Mouse (Mus musculus): Measurements from ENCODE around the gene Krt32. TPM values are rescaled to one million over a fixed set of nuclear protein-coding genes. Genes with fewer than 3 reads are reported as not detected.

Krt32 gene
- polyA plus RNA-seq, 1 experiment from 2014 or later: not detected

DNA sequence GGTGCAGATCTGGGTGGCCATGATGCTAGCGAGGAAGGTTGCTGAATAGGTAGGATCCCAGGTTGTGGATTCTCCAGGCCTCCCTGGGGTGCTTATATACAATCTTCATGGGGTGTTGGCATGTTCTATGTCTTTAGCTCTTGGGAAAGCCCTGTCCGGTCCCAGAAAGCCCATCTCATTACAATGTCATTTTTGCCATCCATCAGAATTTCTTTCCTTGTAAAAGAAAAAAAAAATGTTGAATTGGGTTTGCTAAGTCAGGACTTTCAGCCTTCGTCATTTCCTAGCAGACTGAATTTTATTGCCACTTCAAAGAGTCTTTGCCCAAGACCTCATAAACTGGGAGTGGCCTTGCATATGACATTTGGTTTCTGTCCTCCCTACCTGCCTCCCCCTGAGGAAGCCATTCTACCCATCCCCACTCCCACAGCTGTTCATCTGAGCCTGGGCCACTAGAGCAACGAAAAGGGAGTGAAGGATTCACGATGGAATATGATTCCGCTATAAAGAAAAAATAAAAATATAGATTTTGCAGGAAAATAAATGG is 17.6 kb upstream of the Krt32 start, which contains the start of gene Krt36:
Gene Krt36, minus strand, starts transcription at position 51 of the 547 bp plus-strand sequence.
- no peak within 1 kb of the TSS for H3K9ac ChIP-seq (ENCODE audit: low read length)
- H3K4me2 ChIP-seq (ENCODE audit: low read depth, low read length): no peak within 1 kb of the TSS
- no peak for ATAC-seq (ENCODE audit: low read depth)
- no peaks in the 10 kb centered on the region for H3K36me3 ChIP-seq (ENCODE audit: control insufficient read depth, insufficient read depth, low read length)
- no peak within 1 kb of the TSS for H3K27ac ChIP-seq (ENCODE audit: low read length)
- H3K9me3 ChIP-seq (ENCODE audit: control insufficient read depth, low read length): no peaks in the 10 kb centered on the region
- H3K4me1 ChIP-seq (replicated peaks; ENCODE audit: control insufficient read depth, insufficient read depth, low read length): no peaks in the 10 kb centered on the region
- H3K4me3 ChIP-seq (ENCODE audit: low read length): no peak within 1 kb of the TSS
- WGBS: 83% methylated on average over 6 of the region's 6 CpGs
- H3K27me3 ChIP-seq (ENCODE audit: control insufficient read depth, insufficient read depth, low read depth, low read length): no peaks in the 10 kb centered on the region

DNA sequence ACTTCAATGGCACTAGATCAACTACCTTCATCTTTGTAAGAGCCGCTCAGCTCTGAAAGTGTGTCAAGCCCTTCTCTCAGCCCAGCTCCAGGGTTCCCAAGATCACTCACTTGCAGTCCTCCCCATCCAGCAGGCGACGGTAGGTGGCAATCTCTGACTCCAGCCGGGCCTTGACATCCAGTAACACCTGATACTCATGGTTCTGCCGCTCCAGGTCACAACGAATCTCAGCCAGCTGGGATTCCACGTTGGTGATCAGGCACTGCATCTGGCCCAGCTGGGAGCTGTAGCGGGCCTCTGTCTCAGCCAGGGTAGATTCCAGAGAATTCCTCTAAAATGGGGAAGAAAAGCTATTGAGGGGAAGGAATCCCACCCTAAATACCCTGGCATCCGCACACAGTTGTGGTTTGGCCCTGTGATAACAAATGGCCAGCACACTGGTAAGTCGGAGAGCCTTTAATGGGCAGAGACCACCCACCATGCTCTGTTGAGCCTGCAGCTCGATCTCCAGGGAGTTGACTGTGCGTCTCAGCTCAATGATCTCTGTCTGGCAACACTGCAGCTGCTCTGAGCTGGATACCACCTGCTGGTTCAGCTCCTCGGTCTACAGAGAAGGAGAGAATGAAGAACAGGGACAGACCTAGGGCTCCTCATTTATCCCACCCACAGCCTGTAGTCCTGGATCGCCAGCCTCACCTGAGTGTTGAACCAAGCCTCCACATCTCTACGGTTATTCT is 14.8 kb upstream of the Krt32 start:
- WGBS: 55% methylated on average over 15 of the region's 15 CpGs
- H3K9me3 ChIP-seq (ENCODE audit: control insufficient read depth, low read length): no peaks in the 10 kb centered on the region
- ATAC-seq (ENCODE audit: low read depth): no peak

DNA sequence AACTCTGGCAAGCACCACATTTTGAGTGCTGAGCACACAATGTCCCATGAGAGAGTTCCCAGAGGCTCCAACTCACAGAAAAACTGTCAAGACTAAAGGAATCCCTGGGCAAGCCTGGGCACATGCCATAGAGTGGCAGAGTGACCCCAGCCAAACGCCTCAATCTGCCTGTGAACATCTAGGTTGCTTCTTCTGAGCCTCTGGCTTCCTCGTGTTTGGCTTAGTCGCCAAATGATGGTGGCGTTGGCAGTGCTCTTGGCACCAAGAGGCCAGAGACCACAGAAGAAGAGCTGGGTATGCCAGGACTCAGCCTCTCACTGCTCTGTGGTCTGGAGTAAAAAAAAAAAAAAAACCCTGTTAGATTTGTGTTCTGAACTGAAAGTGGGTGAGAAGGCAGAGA is 12.4 kb upstream of the Krt32 start:
- Histone ChIP-seq H3K36me3 (ENCODE audit: control insufficient read depth, insufficient read depth, low read length) (no peaks in the 10 kb centered on the region), H3K27me3 (ENCODE audit: control insufficient read depth, insufficient read depth, low read depth, low read length) (no peaks in the 10 kb centered on the region), H3K27ac (ENCODE audit: low read length) (no peak overlapping the region), H3K9me3 (ENCODE audit: control insufficient read depth, low read length) (no peaks in the 10 kb centered on the region), H3K9ac (ENCODE audit: low read length) (no peak overlapping the region), H3K4me3 (ENCODE audit: low read length) (no peak overlapping the region), H3K4me2 (ENCODE audit: low read depth, low read length) (no peak overlapping the region), H3K4me1 (replicated peaks; ENCODE audit: control insufficient read depth, insufficient read depth, low read length) (no peaks in the 10 kb centered on the region)
- no peak for ATAC-seq (ENCODE audit: low read depth)
- WGBS: 67% methylated on average over 4 of the region's 4 CpGs

More for the DNA sequence above, 14.8 kb upstream of the Krt32 start:
- Histone ChIP-seq H3K4me1 (replicated peaks; ENCODE audit: control insufficient read depth, insufficient read depth, low read length) (no peaks in the 10 kb centered on the region), H3K4me2 (ENCODE audit: low read depth, low read length) (no peak overlapping the region), H3K36me3 (ENCODE audit: control insufficient read depth, insufficient read depth, low read length) (no peaks in the 10 kb centered on the region), H3K4me3 (ENCODE audit: low read length) (no peak overlapping the region), H3K9ac (ENCODE audit: low read length) (no peak overlapping the region), H3K27me3 (ENCODE audit: control insufficient read depth, insufficient read depth, low read depth, low read length) (no peaks in the 10 kb centered on the region), H3K27ac (ENCODE audit: low read length) (no peak overlapping the region)

DNA sequence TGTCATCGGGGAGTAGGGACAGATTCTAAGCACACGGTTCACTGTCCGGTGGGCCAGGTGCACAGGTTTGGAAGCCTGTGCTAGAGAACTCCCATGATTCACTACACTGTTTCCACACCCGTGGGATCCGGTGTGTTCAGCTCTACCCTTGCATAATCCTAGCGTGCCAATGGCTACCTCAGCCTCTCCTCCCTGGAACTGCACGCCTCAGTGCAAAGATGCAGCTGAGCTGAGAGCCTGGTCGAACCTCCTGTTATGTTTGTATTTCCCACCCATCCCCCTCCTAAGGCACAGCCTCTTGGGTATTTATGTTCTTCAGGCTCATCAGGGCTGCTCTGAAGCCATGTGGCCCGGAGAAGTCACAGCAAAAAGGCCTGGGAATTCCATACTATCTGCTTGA is 9.8 kb upstream of the Krt32 start:
- no peak overlapping the region for H3K9ac ChIP-seq (ENCODE audit: low read length)
- H3K27ac ChIP-seq (ENCODE audit: low read length): no peak overlapping the region
- H3K9me3 ChIP-seq (ENCODE audit: control insufficient read depth, low read length): no peaks in the 10 kb centered on the region
- no peaks in the 10 kb centered on the region for H3K27me3 ChIP-seq (ENCODE audit: control insufficient read depth, insufficient read depth, low read depth, low read length)
- no peaks in the 10 kb centered on the region for H3K36me3 ChIP-seq (ENCODE audit: control insufficient read depth, insufficient read depth, low read length)
- 49% methylated on average over 9 of the region's 9 CpGs for WGBS
- ATAC-seq (ENCODE audit: low read depth): peak; percentile 47; the same call in 1 of the 2 replicates
- H3K4me3 ChIP-seq (ENCODE audit: low read length): no peak overlapping the region
- no peaks in the 10 kb centered on the region for H3K4me1 ChIP-seq (replicated peaks; ENCODE audit: control insufficient read depth, insufficient read depth, low read length)
- H3K4me2 ChIP-seq (ENCODE audit: low read depth, low read length): no peak overlapping the region

DNA sequence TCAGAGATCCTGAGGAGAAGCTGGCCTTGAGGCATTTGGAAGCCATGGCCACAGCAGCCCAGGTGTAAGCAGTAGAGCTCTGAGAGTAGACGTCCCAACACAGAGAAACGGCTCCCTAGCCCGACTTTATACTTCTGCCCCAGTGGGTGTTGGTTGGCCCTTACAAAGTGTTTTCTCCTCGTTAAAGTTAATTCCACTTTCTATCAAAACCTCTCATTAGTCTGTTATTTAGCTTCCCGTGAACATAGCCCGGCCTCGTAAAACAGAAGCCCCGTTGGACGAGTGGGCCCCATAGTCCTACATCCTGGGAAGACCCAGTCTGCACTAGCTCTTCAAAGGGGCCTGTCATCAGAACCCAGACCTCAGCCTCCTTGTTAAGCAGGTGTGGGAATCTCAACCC is 8.1 kb upstream of the Krt32 start, which contains the start of gene Krt35:
Gene Krt35, minus strand, starts transcription at position 101 of the 400 bp plus-strand sequence.
- H3K27ac ChIP-seq (ENCODE audit: low read length): no peak within 1 kb of the TSS
- no peak within 1 kb of the TSS for H3K4me2 ChIP-seq (ENCODE audit: low read depth, low read length)
- H3K36me3 ChIP-seq (ENCODE audit: control insufficient read depth, insufficient read depth, low read length): no peaks in the 10 kb centered on the region
- no peaks in the 10 kb centered on the region for H3K27me3 ChIP-seq (ENCODE audit: control insufficient read depth, insufficient read depth, low read depth, low read length)
- ATAC-seq (ENCODE audit: low read depth): no peak
- H3K4me1 ChIP-seq (replicated peaks; ENCODE audit: control insufficient read depth, insufficient read depth, low read length): no peaks in the 10 kb centered on the region
- WGBS: 87% methylated on average over 9 of the region's 9 CpGs
- H3K9me3 ChIP-seq (ENCODE audit: control insufficient read depth, low read length): no peaks in the 10 kb centered on the region
- H3K4me3 ChIP-seq (ENCODE audit: low read length): no peak within 1 kb of the TSS
- no peak within 1 kb of the TSS for H3K9ac ChIP-seq (ENCODE audit: low read length)

DNA sequence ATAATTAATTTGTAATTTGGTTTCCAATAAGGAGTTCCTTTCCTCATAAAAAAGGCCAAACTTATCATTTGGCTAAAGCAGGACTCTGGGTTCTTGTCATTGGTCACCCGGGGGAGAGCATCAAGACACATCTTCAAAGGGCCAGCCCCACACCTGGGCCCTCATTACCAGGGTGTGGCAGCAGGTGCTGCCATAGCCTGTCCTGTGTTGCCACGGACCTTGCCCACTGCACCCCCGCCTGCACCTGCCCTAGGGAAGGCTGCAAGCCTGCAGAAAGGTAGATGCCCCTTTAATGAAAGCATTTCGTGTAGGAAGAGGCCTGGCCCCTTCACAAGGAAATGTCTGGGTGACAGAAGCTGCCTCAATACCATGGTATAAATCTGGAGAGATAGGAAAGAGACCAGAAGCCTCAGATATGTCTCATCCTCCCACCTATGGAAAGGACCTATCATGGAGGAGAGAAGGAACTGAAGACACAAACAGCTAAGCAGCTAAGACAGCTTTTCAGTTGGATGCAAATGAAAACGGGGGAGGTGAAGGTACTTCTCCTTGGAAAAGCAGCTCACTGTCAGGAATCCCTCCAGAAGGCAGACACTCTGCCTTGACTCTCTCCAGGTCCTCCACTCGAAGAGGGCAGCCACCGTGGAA is 476 bp upstream of the Krt32 start:
- Histone ChIP-seq H3K27me3 (ENCODE audit: control insufficient read depth, insufficient read depth, low read depth, low read length) (no peaks in the 10 kb centered on the region), H3K4me1 (replicated peaks; ENCODE audit: control insufficient read depth, insufficient read depth, low read length) (no peaks in the 10 kb centered on the region), H3K36me3 (ENCODE audit: control insufficient read depth, insufficient read depth, low read length) (no peaks in the 10 kb centered on the region), H3K9me3 (ENCODE audit: control insufficient read depth, low read length) (no peaks in the 10 kb centered on the region), H3K4me2 (ENCODE audit: low read depth, low read length) (no peak overlapping the region), H3K4me3 (ENCODE audit: low read length) (no peak overlapping the region), H3K9ac (ENCODE audit: low read length) (no peak overlapping the region), H3K27ac (ENCODE audit: low read length) (no peak overlapping the region)
- WGBS: 61% methylated on average over 7 of the region's 7 CpGs
- ATAC-seq (ENCODE audit: low read depth): no peak

DNA sequence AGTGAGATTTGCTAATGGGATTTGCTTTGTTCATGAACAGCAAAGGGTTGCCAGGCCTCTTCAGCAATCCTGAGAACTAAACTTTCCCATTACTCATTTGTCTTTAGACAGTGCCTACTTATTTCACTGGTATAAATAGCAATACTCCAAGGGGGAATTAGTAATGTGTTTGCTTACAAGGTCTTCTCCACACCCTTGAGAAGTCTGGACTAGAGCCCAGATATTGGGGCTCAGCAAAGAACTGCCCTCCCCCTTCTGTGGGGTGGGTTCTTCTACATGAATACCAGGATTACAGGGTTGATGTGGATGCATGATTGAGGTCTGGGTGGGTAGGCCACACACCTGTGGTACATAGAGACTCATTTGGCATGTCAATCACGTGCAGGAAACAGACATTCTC is 14.2 kb downstream of the Krt32 start:
- H3K9ac ChIP-seq (ENCODE audit: low read length): no peak overlapping the region
- no peaks in the 10 kb centered on the region for H3K4me1 ChIP-seq (replicated peaks; ENCODE audit: control insufficient read depth, insufficient read depth, low read length)
- no peaks in the 10 kb centered on the region for H3K27me3 ChIP-seq (ENCODE audit: control insufficient read depth, insufficient read depth, low read depth, low read length)
- H3K36me3 ChIP-seq (ENCODE audit: control insufficient read depth, insufficient read depth, low read length): no peaks in the 10 kb centered on the region
- 39% methylated on average over 1 of the region's 1 CpGs for WGBS
- no peak overlapping the region for H3K4me3 ChIP-seq (ENCODE audit: low read length)
- H3K4me2 ChIP-seq (ENCODE audit: low read depth, low read length): no peak overlapping the region
- peak overlapping the region; percentile 44; the same call in 1 of the 2 replicates for H3K27ac ChIP-seq (ENCODE audit: low read length)
- H3K9me3 ChIP-seq (ENCODE audit: control insufficient read depth, low read length): no peaks in the 10 kb centered on the region
- peak; percentile 43; the same call in 1 of the 2 replicates for ATAC-seq (ENCODE audit: low read depth)

DNA sequence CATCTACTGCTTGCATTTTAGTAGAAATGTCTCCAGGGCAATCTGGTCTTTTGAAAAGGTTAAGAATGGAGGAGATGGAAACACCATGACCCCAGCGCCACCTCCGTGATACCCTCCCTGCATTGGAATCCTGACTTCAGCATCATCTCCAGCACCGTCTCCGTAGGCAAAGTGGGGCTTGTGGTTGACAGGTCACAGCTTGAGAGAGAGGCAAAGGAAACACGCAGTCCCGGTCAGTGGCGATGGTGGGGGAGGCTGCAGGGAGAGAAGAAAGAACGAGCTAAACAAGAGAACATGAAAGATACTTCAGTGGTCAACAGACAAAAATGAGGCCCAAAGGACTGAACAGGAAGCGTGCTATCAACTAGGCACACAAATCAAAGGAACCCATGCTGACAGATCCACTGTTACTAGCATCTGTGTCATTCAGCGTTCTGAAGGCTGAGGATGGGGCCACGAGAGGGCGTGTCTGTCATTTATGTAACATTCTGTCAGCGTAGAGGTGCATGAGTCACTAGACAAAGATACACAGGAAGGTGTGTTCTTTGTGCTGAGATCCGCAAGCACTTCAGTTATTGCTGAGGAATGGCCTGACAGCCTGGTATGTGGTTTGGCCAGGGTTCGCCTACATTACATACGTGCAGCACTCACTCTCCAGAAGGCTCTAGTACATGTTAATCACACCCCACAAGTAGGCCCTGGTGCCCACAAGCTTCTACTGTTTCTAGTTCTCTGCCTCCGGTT is 20.6 kb downstream of the Krt32 start:
- H3K4me1 ChIP-seq (replicated peaks; ENCODE audit: control insufficient read depth, insufficient read depth, low read length): peaks cover 5% of the 10 kb centered on the region; the same call in 1 of the 2 replicates
- no peaks in the 10 kb centered on the region for H3K9me3 ChIP-seq (ENCODE audit: control insufficient read depth, low read length)
- ATAC-seq (ENCODE audit: low read depth): peak; percentile 93
- no peak overlapping the region for H3K4me2 ChIP-seq (ENCODE audit: low read depth, low read length)
- H3K27ac ChIP-seq (ENCODE audit: low read length): peak overlapping the region; percentile 41
- 54% methylated on average over 17 of the region's 17 CpGs for WGBS
- H3K36me3 ChIP-seq (ENCODE audit: control insufficient read depth, insufficient read depth, low read length): no peaks in the 10 kb centered on the region
- no peaks in the 10 kb centered on the region for H3K27me3 ChIP-seq (ENCODE audit: control insufficient read depth, insufficient read depth, low read depth, low read length)
- no peak overlapping the region for H3K4me3 ChIP-seq (ENCODE audit: low read length)
- H3K9ac ChIP-seq (ENCODE audit: low read length): no peak overlapping the region

Data from lung, embryonic 16.5 days (tissue).